Mouse (Mus musculus): Measurements from ENCODE around the gene Ace3. TPM values are rescaled to one million over a fixed set of nuclear protein-coding genes. Genes with fewer than 3 reads are reported as not detected.

Gene Ace3
- polyA plus RNA-seq (2016; fragmentation: Nextera tagmentation; extraction: Ambion mirVana) = not detected in 2 replicates

DNA sequence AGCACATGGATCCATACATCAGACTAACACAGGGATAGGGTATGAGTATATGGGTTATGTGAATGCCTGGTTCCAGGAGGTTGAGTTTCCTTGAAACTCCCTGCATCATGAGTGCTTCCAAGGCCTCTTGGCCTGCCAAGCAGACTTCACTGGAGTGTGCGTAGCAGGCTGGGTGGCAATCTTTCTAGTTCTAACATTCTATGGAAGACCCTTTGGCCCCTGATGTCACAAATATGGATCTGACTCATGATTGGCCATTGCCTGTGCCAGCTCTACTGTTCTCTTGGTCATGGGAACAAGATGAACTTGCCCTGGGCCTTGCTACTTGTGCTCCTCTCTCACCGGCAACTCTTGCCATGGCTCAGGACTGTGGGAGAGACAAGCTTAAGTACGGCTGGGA lies at the start of gene Ace3:
Gene Ace3, plus strand, starts transcription at position 301 of the 400 bp plus-strand sequence.
- WGBS = 95% methylated on average over 3 of the region's 3 CpGs
- no peak for ATAC-seq (ENCODE audit: insufficient number of reproducible peaks, insufficient read depth, low FRiP score, low TSS enrichment)

GRCm38 (mm10) chr11:105944770-105945672 lies 49.5 kb upstream of the Ace3 start:
- no peak overlapping the region for H3K27ac ChIP-seq
- peaks cover 18% of the 10 kb centered on the region for H3K4me1 ChIP-seq
- peak overlapping the region; percentile 99 for H3K4me2 ChIP-seq (replicated peaks)
- WGBS = 77% methylated on average over 16 of the region's 16 CpGs
- no peaks in the 10 kb centered on the region for H3K36me3 ChIP-seq
- peak overlapping the region; percentile 69; the same call in 1 of the 2 replicates for H3K4me3 ChIP-seq
- ATAC-seq (ENCODE audit: insufficient number of reproducible peaks, insufficient read depth, low FRiP score, low TSS enrichment) = no peak
- peak overlapping the region; percentile 59; the same call in 1 of the 2 replicates for H3K9ac ChIP-seq
- H3K27me3 ChIP-seq = peaks cover 40% of the 10 kb centered on the region
- no peaks in the 10 kb centered on the region for H3K9me3 ChIP-seq

More for the DNA sequence above, at the start of gene Ace3:
- no peak within 1 kb of the TSS for H3K4me3 ChIP-seq
- no peaks in the 10 kb centered on the region for H3K4me1 ChIP-seq
- H3K27me3 ChIP-seq = no peaks in the 10 kb centered on the region
- H3K4me2 ChIP-seq (replicated peaks) = no peak within 1 kb of the TSS
- no peak within 1 kb of the TSS for H3K27ac ChIP-seq
- H3K9me3 ChIP-seq = no peaks in the 10 kb centered on the region
- no peak within 1 kb of the TSS for H3K9ac ChIP-seq
- no peaks in the 10 kb centered on the region for H3K36me3 ChIP-seq

DNA sequence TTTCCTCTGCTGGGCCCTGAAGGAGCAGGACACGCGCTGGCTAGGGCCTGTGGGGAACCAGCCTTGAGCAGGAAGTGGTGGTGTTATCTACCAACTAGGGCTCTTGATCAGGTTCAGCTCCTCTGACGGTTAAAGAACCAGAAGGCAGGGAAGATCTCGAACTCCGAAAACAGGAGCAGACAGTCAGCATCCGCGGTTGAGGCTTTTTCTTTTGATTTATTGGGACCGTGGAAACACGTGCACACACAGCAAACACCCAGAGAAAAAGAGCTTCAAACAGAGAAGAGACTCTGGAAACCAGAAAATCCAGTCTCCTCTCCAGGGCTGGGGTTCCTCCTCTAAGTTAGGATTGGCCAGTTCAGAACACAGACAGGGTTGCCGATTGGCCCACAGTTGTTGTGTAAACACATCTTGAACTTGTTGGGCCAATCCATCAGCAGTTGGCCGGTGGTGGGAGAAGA lies 47.8 kb upstream of the Ace3 start:
- WGBS = 35% methylated on average over 11 of the region's 11 CpGs
- peaks cover 31% of the 10 kb centered on the region for H3K27me3 ChIP-seq
- H3K27ac ChIP-seq = peak overlapping the region; percentile 14; the same call in 1 of the 2 replicates
- ATAC-seq (ENCODE audit: insufficient number of reproducible peaks, insufficient read depth, low FRiP score, low TSS enrichment) = no peak
- peaks cover 21% of the 10 kb centered on the region for H3K4me1 ChIP-seq
- H3K36me3 ChIP-seq = no peaks in the 10 kb centered on the region
- no peak overlapping the region for H3K4me2 ChIP-seq (replicated peaks)
- no peaks in the 10 kb centered on the region for H3K9me3 ChIP-seq
- no peak overlapping the region for H3K4me3 ChIP-seq
- no peak overlapping the region for H3K9ac ChIP-seq

- peaks cover 22% of the 10 kb centered on the region for H3K27me3 ChIP-seq
- no peaks in the 10 kb centered on the region for H3K36me3 ChIP-seq
- no peak overlapping the region for H3K27ac ChIP-seq
- peaks cover 20% of the 10 kb centered on the region for H3K4me1 ChIP-seq
- no peaks in the 10 kb centered on the region for H3K9me3 ChIP-seq
- H3K4me2 ChIP-seq (replicated peaks) = no peak overlapping the region
- H3K9ac ChIP-seq = no peak overlapping the region
- 71% methylated on average over 2 of the region's 2 CpGs for WGBS
- H3K4me3 ChIP-seq = no peak overlapping the region
- no peak for ATAC-seq (ENCODE audit: insufficient number of reproducible peaks, insufficient read depth, low FRiP score, low TSS enrichment)
Observed at GRCm38 (mm10) chr11:105948255-105948654, 46.2 kb upstream of the Ace3 start.

GRCm38 (mm10) chr11:105950519-105950918 lies 44.0 kb upstream of the Ace3 start:
- H3K4me3 ChIP-seq = no peak overlapping the region
- no peak overlapping the region for H3K4me2 ChIP-seq (replicated peaks)
- 64% methylated on average over 4 of the region's 4 CpGs for WGBS
- no peak overlapping the region for H3K27ac ChIP-seq
- H3K27me3 ChIP-seq = 0 out of 2 replicates have a peak, but pooled peaks cover 3% of the 10 kb centered on the region
- no peaks in the 10 kb centered on the region for H3K36me3 ChIP-seq
- no peak for ATAC-seq (ENCODE audit: insufficient number of reproducible peaks, insufficient read depth, low FRiP score, low TSS enrichment)
- H3K9me3 ChIP-seq = no peaks in the 10 kb centered on the region
- H3K9ac ChIP-seq = no peak overlapping the region
- peaks cover 9% of the 10 kb centered on the region; the same call in 1 of the 2 replicates for H3K4me1 ChIP-seq

DNA sequence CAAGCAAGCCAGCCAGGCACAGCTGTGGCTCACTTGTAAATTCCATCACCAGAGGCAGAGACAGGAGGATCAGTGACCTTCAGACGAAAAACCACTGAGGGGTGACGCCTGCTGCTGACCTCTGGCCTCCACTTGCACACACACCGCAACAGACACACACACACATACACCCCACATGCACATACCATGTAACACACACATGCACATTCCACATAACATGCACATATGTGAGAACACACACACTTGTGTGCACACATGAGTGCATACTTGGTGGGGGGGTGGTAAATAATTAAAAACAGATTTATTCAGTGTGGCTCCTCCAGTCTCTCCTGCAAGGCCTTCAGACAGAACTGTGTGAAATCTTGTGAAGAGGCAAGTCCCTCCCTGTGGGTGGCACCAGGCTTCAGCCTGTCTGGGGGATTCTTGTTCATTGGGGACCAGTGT lies 42.9 kb upstream of the Ace3 start:
- H3K9me3 ChIP-seq = no peaks in the 10 kb centered on the region
- no peaks in the 10 kb centered on the region for H3K27me3 ChIP-seq
- H3K36me3 ChIP-seq = no peaks in the 10 kb centered on the region
- no peak overlapping the region for H3K4me3 ChIP-seq
- no peak overlapping the region for H3K9ac ChIP-seq
- WGBS = 18% methylated on average over 3 of the region's 3 CpGs
- H3K4me1 ChIP-seq = peaks cover 9% of the 10 kb centered on the region; the same call in 1 of the 2 replicates
- no peak for ATAC-seq (ENCODE audit: insufficient number of reproducible peaks, insufficient read depth, low FRiP score, low TSS enrichment)
- H3K27ac ChIP-seq = no peak overlapping the region
- no peak overlapping the region for H3K4me2 ChIP-seq (replicated peaks)

- Histone ChIP-seq H3K9ac (no peak overlapping the region), H3K4me2 (replicated peaks) (no peak overlapping the region), H3K27me3 (no peaks in the 10 kb centered on the region), H3K4me1 (peaks cover 9% of the 10 kb centered on the region; the same call in 1 of the 2 replicates), H3K4me3 (no peak overlapping the region), H3K9me3 (no peaks in the 10 kb centered on the region), H3K27ac (no peak overlapping the region), H3K36me3 (no peaks in the 10 kb centered on the region)
- ATAC-seq (ENCODE audit: insufficient number of reproducible peaks, insufficient read depth, low FRiP score, low TSS enrichment) = no peak
- 87% methylated on average over 9 of the region's 9 CpGs for WGBS
Observed at GRCm38 (mm10) chr11:105952111-105952510, 42.4 kb upstream of the Ace3 start.

- Histone ChIP-seq H3K4me1 (peaks cover 9% of the 10 kb centered on the region; the same call in 1 of the 2 replicates), H3K9me3 (no peaks in the 10 kb centered on the region), H3K4me3 (no peak within 1 kb of the TSS), H3K36me3 (no peaks in the 10 kb centered on the region), H3K27ac (no peak within 1 kb of the TSS), H3K27me3 (no peaks in the 10 kb centered on the region), H3K9ac (no peak within 1 kb of the TSS), H3K4me2 (replicated peaks) (no peak within 1 kb of the TSS)
- WGBS = 72% methylated on average over 12 of the region's 12 CpGs
- ATAC-seq (ENCODE audit: insufficient number of reproducible peaks, insufficient read depth, low FRiP score, low TSS enrichment) = no peak
Observed at GRCm38 (mm10) chr11:105952911-105953386, 41.5 kb upstream of the Ace3 start, which contains the start of gene Cyb561. Gene Cyb561, minus strand, starts transcription at chr11:105953336.

DNA sequence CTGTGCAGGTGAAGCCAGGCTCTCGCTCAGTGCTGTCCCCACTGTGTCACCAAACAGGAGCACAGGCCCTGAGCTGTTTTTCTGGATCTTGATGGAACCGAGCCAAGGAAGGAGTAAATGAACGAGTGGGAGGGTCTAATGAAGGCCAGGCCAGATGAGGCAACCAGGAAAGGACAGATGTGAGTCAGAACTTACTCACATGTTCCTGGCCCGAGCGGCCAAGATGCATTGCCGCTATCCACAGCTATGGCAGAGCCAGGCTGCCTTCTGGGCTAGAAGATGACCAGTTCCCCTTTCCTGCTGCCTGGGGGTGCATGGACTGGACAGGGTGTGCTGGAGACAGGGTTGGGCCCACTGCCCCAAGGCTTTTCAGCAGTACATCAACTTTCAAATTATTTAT lies 41.1 kb upstream of the Ace3 start:
- 76% methylated on average over 6 of the region's 6 CpGs for WGBS
- H3K4me3 ChIP-seq = no peak overlapping the region
- H3K4me1 ChIP-seq = peaks cover 7% of the 10 kb centered on the region; the same call in 1 of the 2 replicates
- no peaks in the 10 kb centered on the region for H3K9me3 ChIP-seq
- no peak for ATAC-seq (ENCODE audit: insufficient number of reproducible peaks, insufficient read depth, low FRiP score, low TSS enrichment)
- H3K9ac ChIP-seq = no peak overlapping the region
- no peak overlapping the region for H3K27ac ChIP-seq
- H3K27me3 ChIP-seq = no peaks in the 10 kb centered on the region
- no peaks in the 10 kb centered on the region for H3K36me3 ChIP-seq
- no peak overlapping the region for H3K4me2 ChIP-seq (replicated peaks)

GRCm38 (mm10) chr11:105955815-105956430 lies 38.6 kb upstream of the Ace3 start:
- ATAC-seq (ENCODE audit: insufficient number of reproducible peaks, insufficient read depth, low FRiP score, low TSS enrichment) = no peak
- Histone ChIP-seq H3K27ac (no peak overlapping the region), H3K4me2 (replicated peaks) (no peak overlapping the region), H3K9me3 (no peaks in the 10 kb centered on the region), H3K4me3 (no peak overlapping the region), H3K4me1 (peaks cover 6% of the 10 kb centered on the region; the same call in 1 of the 2 replicates), H3K9ac (no peak overlapping the region), H3K27me3 (no peaks in the 10 kb centered on the region), H3K36me3 (no peaks in the 10 kb centered on the region)
- 90% methylated on average over 28 of the region's 28 CpGs for WGBS

DNA sequence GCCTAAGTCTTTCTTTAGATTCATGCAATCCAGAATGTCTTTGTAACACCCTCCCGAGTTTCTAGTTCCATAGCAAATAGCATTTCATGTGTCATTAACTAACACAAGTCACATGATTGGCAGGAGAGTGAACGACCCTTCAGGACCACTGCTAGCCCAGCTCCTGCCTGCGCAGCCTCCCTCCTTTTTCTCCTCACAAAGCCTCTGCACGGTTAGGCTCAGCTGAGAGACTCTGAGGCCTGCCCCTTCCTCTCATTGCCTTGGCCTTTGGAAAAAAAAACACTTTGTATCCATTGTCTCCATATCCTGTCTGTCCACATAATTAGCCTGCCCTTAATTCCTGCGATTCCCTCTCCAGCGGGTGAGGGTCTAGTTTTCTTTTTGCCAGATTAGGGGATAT lies 37.0 kb upstream of the Ace3 start:
- Histone ChIP-seq H3K4me3 (no peak overlapping the region), H3K27me3 (no peaks in the 10 kb centered on the region), H3K9me3 (no peaks in the 10 kb centered on the region), H3K36me3 (no peaks in the 10 kb centered on the region), H3K9ac (no peak overlapping the region), H3K4me2 (replicated peaks) (no peak overlapping the region), H3K4me1 (no peaks in the 10 kb centered on the region), H3K27ac (no peak overlapping the region)
- no peak for ATAC-seq (ENCODE audit: insufficient number of reproducible peaks, insufficient read depth, low FRiP score, low TSS enrichment)
- WGBS = 49% methylated on average over 6 of the region's 6 CpGs
